Mouse (Mus musculus) telencephalon, adult 2 months (tissue): ENCODE data around the gene Nudt22.

Experiments
- DNase-seq: peaks from one replicate; pipeline ENCODE4 v3.0.0-alpha.2; 2011; ENCODE audit warnings: low read depth, low spot score

Gene Nudt22

DNA sequence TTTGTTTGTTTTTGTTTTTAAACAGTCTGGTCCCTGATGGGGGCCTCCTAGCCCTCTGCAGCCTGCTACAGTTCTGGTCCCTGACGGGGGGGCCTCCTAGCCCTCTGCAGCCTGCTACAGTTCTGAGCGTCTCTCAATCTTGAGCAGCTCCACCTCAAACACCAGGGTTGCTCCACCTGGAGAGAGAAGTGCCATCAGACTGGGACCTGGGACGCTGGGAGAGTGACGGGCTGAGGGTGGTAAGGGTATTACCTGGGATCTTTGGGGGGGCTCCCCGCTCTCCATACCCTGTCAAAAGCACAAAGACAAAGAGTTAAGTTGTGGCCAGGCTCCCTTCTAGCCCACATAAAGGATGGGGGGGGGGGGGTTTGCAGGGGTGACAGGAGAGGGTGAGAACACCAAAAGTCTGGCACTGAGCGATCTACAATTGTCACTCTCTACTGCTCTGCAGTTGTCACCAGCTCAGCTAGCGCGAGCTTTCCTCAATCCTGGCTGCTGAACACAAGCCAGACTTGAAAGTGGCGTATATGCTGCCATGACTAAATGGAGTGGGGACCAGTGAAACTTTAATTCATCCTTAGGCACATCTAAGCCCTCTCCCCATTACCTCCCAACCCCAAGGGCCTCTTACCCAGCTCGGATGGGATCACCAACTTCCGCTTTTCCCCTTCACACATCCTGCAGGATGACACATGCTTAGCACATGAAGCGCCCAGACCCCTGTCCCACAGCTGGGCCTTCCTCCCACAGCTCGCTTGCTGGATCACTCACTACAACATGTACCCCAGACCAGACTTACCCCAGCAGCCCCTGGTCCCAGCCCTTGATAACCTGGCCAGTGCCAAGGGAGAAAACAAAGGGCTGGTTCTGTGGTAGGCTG lies 17.9 kb downstream of the Nudt22 start:
- DNase-seq, result no peak

DNA sequence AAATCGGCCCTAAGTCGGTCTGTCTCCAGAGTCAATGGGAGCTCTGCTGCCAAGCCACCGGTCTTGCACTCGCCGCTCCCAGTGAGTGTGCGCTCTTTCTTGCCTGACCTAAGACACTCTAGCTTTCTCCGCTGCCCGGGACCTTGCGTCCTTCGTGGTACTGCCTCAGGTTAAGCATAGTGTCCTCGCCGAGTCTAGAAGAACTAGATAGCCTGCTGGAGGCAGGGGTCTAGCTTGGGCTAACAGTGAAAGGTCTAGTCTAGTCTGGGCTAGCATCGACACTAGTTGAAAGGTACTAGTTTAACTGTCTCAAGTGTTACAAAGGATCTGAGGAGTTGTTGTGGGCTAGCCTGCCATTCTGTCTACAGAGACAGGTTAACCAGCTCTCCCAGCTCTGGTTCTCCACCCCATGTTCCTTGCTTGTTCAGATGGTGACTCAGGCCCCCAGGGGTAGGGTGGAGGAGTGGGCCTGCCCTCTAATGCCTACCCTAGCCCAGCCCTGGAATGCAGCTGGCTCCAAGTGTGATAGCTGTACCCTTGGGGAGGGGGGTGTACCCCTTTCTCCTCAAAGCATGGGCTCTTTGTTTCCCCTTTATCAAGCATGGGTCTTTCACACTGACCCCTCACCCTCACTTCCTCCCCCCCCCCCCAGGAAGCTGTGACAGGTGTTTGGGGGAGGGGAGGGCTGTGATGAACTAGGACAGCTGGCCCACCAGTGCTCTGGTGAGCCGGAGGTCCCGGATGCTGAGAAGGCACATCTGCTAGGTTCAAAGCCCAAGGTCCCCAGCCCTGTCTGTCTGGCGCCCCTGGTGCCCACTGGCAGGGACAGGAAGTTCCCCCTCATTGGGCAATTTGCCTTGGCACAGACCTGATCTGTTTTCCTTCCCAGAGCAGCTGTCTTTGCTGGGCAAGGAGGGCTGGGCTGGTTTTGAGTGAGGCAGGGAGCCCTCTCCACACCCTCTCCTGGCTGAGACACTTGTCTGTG lies 20.1 kb downstream of the Nudt22 start, which contains the start of gene Plcb3:
Gene Plcb3, minus strand, starts transcription at position 934 of the 985 bp plus-strand sequence.
- DNase-seq, result no peak

DNA sequence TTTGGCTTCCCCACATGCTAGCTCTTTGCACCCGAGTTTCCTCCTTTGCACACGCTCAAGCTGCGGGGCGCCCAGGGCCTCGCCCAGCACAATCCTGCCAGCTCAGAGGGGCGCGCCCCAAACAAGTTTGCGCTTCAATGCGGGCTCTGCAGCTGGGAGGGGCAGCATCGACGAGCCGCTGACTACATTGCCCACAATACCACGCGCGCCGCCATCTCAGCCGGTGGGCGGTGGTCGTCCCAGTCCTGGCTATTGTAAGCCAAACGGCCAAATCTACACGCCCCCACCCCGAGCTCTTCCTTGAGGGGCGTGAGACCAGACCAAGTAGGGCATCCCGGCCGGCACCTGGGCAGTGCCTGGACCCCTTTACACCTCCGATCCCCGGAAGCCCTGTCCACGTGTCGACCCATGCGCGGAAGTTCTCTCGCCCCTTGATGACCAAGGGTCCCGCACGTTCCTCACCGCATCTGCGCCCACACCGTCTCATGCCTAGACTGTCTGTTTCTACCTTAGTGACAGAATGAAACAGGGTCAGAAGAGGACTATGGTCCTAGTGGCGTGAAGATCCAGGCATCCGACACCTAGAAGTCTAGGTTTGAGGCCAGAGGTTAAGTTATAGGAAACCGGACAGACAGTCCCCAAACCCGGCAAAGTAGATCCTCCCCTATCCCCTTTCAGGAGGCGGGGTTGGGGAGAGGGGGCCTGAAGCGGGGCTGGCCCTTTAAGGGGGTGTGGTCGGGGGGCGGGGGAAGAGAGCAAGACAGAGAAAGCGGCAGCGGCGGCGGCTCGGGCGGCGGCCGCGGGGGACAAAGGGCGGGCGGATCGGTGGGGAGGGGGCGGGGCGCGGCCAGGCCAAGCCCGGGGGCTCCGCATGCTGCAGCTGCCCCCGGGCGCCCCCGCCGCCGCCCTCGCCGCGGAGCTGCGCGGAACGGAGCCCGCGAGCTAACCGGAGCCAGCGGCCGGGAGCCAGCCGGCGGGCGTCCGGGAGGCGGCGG lies 21.4 kb downstream of the Nudt22 start, which contains the start of gene Ppp1r14b:
Gene Ppp1r14b, plus strand, starts transcription at position 758 of the 995 bp plus-strand sequence.
- no peak for DNase-seq

DNA sequence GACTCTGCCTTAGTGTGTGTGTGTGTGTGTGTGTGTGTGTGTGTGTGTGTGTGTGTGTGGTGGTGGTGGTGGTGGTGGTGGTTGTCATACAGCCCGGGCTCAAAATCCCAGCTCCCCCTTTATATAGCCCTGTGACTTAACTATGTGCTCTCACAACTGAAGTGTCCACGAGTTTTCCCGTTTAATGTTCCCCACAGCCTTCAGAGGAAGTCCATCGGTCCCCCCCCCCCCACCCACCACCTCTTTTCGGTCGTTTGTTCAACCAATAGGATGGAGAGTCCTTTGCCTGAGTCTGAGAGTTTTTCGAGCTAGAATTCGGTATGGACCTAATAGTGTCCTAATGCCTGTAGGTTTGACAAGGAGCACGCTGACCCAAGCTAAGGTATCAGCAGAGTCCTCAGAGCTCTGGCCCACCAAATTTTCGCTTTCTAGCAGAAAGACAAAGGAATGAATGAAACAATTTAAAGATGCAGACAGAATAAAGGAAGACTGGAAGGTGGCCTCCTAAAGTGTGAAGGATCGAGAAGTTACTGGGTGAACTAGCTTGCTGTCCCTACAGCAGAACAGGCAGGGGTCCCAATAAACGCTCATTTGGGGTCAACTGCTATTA lies 22.2 kb downstream of the Nudt22 start:
- no peak for DNase-seq

GRCm38 (mm10) chr19:6972247-6972917 lies 23.5 kb downstream of the Nudt22 start:
- DNase-seq, result no peak

DNA sequence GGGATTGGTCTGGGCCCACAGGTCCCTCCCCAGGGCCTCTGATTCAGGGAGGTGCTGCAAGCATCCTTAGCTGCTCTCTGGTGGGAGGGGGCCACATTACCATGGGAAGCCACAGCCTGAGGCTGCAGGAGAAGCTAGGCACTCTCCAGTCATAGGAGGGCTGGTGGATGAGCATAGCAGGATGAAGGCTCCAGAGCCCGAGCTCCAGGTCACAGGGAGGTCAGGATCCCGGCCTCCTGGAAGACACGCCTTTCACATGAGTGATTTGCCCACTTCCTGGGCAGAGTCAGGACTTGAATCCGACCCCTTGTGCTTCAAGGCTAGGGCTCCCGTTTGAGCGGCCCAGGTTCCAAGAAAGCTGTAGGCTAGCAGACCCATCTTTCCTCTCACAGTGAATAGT lies 24.3 kb downstream of the Nudt22 start:
- DNase-seq, result no peak

GRCm38 (mm10) chr19:6970460-6971085 lies 25.3 kb downstream of the Nudt22 start:
- no peak for DNase-seq

DNA sequence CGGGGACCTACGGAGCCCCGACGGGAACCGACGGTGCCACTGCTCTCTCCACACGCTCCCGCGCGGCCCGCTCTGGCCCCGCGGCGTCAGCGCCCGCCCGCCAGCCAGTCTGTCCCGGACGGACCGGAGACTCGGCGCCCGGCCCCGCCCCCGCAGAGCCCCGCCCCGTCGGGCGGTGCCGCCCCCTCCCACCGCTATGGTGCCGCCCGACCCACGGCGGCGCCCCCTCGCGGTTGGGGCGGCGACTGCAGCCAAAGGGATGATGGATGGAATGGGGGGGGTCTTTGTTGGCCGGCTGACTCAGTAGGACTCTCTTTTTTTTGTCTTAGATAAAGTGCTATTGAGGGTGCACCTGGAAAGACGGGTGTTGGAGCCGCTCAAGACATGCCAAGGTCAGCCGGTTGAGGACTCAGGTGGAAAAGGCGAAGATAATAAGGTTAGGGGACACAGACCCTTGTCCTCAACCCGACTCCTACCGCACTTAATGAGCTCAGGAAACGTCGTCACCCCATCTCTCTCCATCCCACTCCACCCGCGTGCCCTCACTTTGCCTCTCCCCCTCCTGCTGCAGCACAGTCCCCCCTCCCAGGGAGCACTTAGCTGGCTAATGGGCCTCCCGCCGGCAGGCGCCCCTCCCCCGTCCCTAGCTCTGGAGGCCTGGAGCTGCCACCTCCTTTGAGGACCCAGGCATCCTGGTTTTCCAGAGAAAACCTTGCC lies 26.1 kb downstream of the Nudt22 start:
- no peak for DNase-seq

- no peak for DNase-seq
Observed at GRCm38 (mm10) chr19:6969291-6969664, 26.6 kb downstream of the Nudt22 start.

- no peak for DNase-seq
Observed at GRCm38 (mm10) chr19:6968491-6969271, 27.2 kb downstream of the Nudt22 start.

DNA sequence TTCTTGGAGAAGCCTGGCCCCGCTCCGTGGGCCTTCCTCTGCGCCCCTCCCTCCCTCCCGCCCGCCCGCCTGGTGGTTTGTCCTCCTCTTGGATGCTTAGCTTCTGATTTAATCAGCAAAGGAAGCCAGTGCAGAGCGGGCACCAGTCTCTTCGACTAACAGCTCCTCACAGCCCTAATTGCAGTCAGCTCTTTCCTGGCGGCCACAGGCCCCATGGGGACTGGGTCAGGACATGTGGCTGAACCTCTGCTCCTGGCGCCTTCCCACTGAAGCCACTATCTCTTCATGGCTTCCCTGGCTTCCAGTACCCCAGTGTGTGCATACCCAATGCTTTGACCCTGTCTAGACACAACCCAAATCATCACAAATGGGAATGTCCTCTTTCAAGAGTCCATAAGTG lies 39.5 kb downstream of the Nudt22 start:
- no peak for DNase-seq

DNA sequence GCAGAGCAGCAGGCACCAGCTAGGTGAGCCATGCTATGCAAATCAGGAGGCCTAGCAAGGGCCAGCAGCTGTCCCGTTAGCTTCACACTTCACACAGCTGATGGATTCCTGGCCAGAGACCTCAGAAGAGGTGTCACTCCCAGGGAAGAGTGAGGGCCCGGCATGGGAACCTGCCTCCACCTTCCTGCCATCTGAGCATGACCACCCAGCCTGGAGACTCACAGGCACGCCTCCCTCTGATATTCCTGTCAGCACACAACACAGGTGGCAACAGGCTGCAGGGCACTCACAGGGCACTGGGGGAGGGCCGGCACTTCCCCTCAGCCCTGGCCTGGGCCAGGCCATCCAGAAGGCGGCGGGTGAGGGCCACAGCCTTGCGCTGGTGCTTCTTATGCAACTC lies 40.5 kb downstream of the Nudt22 start:
- no peak for DNase-seq

DNA sequence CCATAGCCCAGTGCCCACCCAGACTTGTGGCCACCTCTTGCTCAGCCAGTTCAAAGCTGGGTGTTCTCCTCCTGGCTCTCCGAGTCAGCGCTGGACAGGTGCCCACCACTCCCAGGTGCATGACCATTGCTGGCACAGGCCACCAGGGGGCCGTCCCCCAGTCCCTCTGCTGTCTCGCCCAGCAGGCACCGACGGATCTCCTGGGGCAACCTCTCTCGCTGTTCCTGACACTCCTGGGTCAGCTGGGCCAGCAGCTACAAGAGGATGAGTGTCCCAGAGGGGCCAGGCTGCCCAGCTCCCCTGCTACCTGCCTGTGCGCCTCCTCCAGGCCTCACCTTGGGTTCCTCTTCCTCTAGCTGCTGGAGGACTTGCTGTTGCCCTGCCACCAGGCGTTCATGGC lies 41.9 kb downstream of the Nudt22 start:
- DNase-seq, result no peak

- DNase-seq, result no peak
Observed at GRCm38 (mm10) chr19:6952712-6953037, 43.2 kb downstream of the Nudt22 start.

DNA sequence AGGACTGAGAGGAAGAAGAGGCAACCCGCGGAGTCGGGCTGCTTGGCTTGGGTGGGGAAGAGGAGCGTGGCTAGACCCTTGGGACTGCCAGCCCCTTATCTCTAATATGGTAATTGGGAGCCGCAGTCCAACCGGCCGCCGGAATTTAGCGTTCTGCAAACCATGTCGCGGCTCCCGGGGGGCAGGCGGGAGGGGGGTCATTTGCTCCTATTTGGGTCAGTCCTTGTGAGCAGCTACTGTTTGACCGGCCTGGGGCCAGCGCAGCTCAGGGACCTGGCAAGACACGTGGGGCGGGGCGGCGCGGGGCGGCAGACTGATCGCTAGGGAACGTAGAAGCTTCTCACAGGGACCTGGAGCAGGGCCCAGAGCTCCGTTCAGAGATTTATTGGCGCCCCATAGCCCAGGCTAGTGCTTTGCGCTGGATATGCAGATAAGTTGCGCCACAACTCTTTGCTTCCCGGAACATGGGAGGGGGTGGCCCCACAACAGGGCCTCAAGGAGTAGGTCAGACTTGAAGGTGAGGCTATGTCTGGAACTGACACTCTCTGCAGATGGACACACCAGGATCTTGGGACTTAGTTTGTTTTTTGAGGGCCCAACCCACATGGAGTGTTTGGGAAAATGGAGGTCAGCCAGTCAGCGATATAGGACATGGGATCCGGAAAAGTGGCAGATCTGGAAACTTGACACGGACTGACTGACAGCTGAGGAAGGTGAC lies 43.8 kb downstream of the Nudt22 start:
- DNase-seq, result no peak

- DNase-seq, result peak; percentile 95
Observed at GRCm38 (mm10) chr19:6951381-6951968, 44.4 kb downstream of the Nudt22 start.

- peak; percentile 76 for DNase-seq
Observed at GRCm38 (mm10) chr19:6950613-6951153, 45.2 kb downstream of the Nudt22 start.
